Mouse (Mus musculus) MEL (cell line): ENCODE results near the gene Rab3a. TPM values are rescaled to one million over a fixed set of nuclear protein-coding genes. Genes with fewer than 3 reads are reported as not detected.

Experiments used
- DNase-seq: peaks from one replicate; pipeline ENCODE4 v3.0.0; 2011; ENCODE audit warnings: low read depth, low spot score
- H3K27ac ChIP-seq: 2 replicates; pipeline ENCODE4 v1.5.1; 2012; ENCODE audit warnings: low read depth, mild to moderate bottlenecking, control low read depth, low read length, moderate library complexity; ENCODE audit not compliant: control insufficient read depth
- H3K27me3 ChIP-seq, 2 experiments: fragments of 150-350 bp in 1 of 2; sonication (generic) in 1 of 2; 2 replicates each; pipeline ENCODE4 v1.6.1; 2012; ENCODE audit warnings: low read length in 2 of 2, mild to moderate bottlenecking in 2 of 2, improper control_type of control experiment in 1 of 2, moderate library complexity in 1 of 2; ENCODE audit not compliant: insufficient read depth in 2 of 2, control insufficient read depth in 1 of 2
- H3K36me3 ChIP-seq, 2 experiments: 2 replicates each; pipeline ENCODE4 v1.6.1; 2012 to 2014; ENCODE audit warnings: low read length in 2 of 2, improper control_type of control experiment in 1 of 2, inconsistent platforms in 1 of 2, mild to moderate bottlenecking in 1 of 2; ENCODE audit not compliant: insufficient read depth in 2 of 2, control insufficient read depth in 1 of 2
- H3K4me1 ChIP-seq, 2 experiments: fragments of 150-350 bp in 1 of 2; sonication (generic) in 1 of 2; 2 replicates each; pipeline ENCODE4 v1.6.1; 2012; ENCODE audit warnings: low read length in 2 of 2, improper control_type of control experiment in 1 of 2, mild to moderate bottlenecking in 1 of 2; ENCODE audit not compliant: insufficient read depth in 2 of 2, control insufficient read depth in 1 of 2
- H3K4me3 ChIP-seq, 2 experiments: fragments of 150-350 bp in 1 of 2; sonication (generic) in 1 of 2; 2 replicates each; pipeline ENCODE4 v1.5.1; 2012; ENCODE audit warnings: low read depth in 2 of 2, low read length in 2 of 2, mild to moderate bottlenecking in 2 of 2, moderate library complexity in 2 of 2, control low read depth in 1 of 2, improper control_type of control experiment in 1 of 2; ENCODE audit not compliant: control insufficient read depth in 1 of 2, insufficient read depth in 1 of 2
- H3K79me2 ChIP-seq: 2 replicates; pipeline ENCODE4 v1.6.1; 2012; ENCODE audit warnings: mild to moderate bottlenecking, low read length, moderate library complexity; ENCODE audit not compliant: control insufficient read depth, poor library complexity, insufficient read depth
- H3K9ac ChIP-seq: 2 replicates; pipeline ENCODE4 v1.6.1; 2012; ENCODE audit warnings: low read depth, mild to moderate bottlenecking, control low read depth, low read length, moderate library complexity; ENCODE audit not compliant: control insufficient read depth, poor library complexity, severe bottlenecking
- H3K9me3 ChIP-seq: fragments of 150-350 bp; sonication (generic); replicated peaks from 2 replicates; pipeline ENCODE4 v1.6.1; 2012; ENCODE audit warnings: mild to moderate bottlenecking, low read length, improper control_type of control experiment, moderate library complexity; ENCODE audit not compliant: insufficient read depth
- BHLHE40 ChIP-seq: IDR thresholded peaks from 2 replicates; pipeline ENCODE4 v1.6.1; 2012; ENCODE audit warnings: low read depth, mild to moderate bottlenecking, inconsistent platforms, low read length, improper control_type of control experiment, borderline replicate concordance
- CHD2 ChIP-seq: IDR thresholded peaks from 2 replicates; pipeline ENCODE4 v1.6.1; 2011; ENCODE audit warnings: low read length, improper control_type of control experiment
- E2F4 ChIP-seq: IDR thresholded peaks from 2 replicates; pipeline ENCODE4 v1.6.1; 2011; ENCODE audit warnings: low read depth, low read length, improper control_type of control experiment, borderline replicate concordance
- ELF1 ChIP-seq: IDR thresholded peaks from 2 replicates; pipeline ENCODE4 v1.6.1; 2014; ENCODE audit warnings: low read depth, mild to moderate bottlenecking, inconsistent platforms, low read length, improper control_type of control experiment, moderate library complexity
- EP300 ChIP-seq, 2 experiments: IDR thresholded peaks; 2 replicates each; pipeline ENCODE4 v1.6.1; 2011; ENCODE audit warnings: improper control_type of control experiment in 2 of 2, low read length in 2 of 2, low read depth in 1 of 2, mild to moderate bottlenecking in 1 of 2
- ETS1 ChIP-seq: IDR thresholded peaks from 2 replicates; pipeline ENCODE4 v1.6.1; 2012; ENCODE audit warnings: low read depth, mild to moderate bottlenecking, inconsistent platforms, low read length, improper control_type of control experiment, moderate library complexity
- GATA1 ChIP-seq: IDR thresholded peaks from 2 replicates; pipeline ENCODE4 v1.6.1; 2011; ENCODE audit warnings: low read depth, low read length, improper control_type of control experiment
- MAX ChIP-seq: IDR thresholded peaks from 2 replicates; pipeline ENCODE4 v1.6.1; 2011; ENCODE audit warnings: low read length, improper control_type of control experiment
- MEF2A ChIP-seq: IDR thresholded peaks from 2 replicates; pipeline ENCODE4 v1.6.1; 2014; ENCODE audit warnings: low read depth, mild to moderate bottlenecking, inconsistent platforms, low read length, improper control_type of control experiment; ENCODE audit not compliant: poor library complexity, insufficient replicate concordance, severe bottlenecking; ENCODE audit errors: extremely low read depth
- MYB ChIP-seq: IDR thresholded peaks from 2 replicates; pipeline ENCODE4 v1.6.1; 2011; ENCODE audit warnings: mild to moderate bottlenecking, low read depth, low read length, improper control_type of control experiment
- MYC ChIP-seq: IDR thresholded peaks from 2 replicates; pipeline ENCODE4 v1.6.1; 2011; ENCODE audit warnings: low read depth, mild to moderate bottlenecking, low read length, improper control_type of control experiment, moderate library complexity
- NELFE ChIP-seq: IDR thresholded peaks from 2 replicates; pipeline ENCODE4 v1.6.1; 2011; ENCODE audit warnings: low read depth, low read length, improper control_type of control experiment
- POLR2A ChIP-seq, 2 experiments: IDR thresholded peaks; 2 replicates each; pipeline ENCODE4 v1.6.1; 2011 to 2012; ENCODE audit warnings: low read length in 2 of 2, mild to moderate bottlenecking in 2 of 2, control low read depth in 1 of 2, improper control_type of control experiment in 1 of 2, low read depth in 1 of 2, moderate library complexity in 1 of 2; ENCODE audit not compliant: control insufficient read depth in 1 of 2, insufficient read depth in 1 of 2, poor library complexity in 1 of 2
- TAL1 ChIP-seq: IDR thresholded peaks from 2 replicates; pipeline ENCODE4 v1.6.1; 2012; ENCODE audit warnings: mild to moderate bottlenecking, inconsistent platforms, low read length, moderate library complexity, mixed read lengths
- TBP ChIP-seq: IDR thresholded peaks from 2 replicates; pipeline ENCODE4 v1.8.0; 2011; ENCODE audit warnings: low read depth, low read length, improper control_type of control experiment
- TCF12 ChIP-seq: IDR thresholded peaks from 2 replicates; pipeline ENCODE4 v1.6.1; 2014; ENCODE audit warnings: low read depth, mild to moderate bottlenecking, inconsistent platforms, low read length, improper control_type of control experiment, moderate library complexity
- UBTF ChIP-seq: IDR thresholded peaks from 2 replicates; pipeline ENCODE4 v1.6.1; 2012; ENCODE audit warnings: low read depth, mild to moderate bottlenecking, inconsistent platforms, low read length, improper control_type of control experiment, moderate library complexity, borderline replicate concordance; ENCODE audit not compliant: insufficient read depth
- ZC3H11A ChIP-seq: IDR thresholded peaks from 2 replicates; pipeline ENCODE4 v1.6.1; 2012; ENCODE audit warnings: low read depth, mild to moderate bottlenecking, inconsistent platforms, low read length, improper control_type of control experiment
- ZNF384 ChIP-seq: IDR thresholded peaks from 2 replicates; pipeline ENCODE4 v1.6.1; 2012; ENCODE audit warnings: low read depth, mild to moderate bottlenecking, inconsistent platforms, low read length, improper control_type of control experiment
- polyA plus RNA-seq, 2 experiments: library from polyadenylated mRNA; stranded (reverse) in 1 of 2; unstranded in 1 of 2; fragments of >175 nt in 1 of 2; fragments of >200 nt in 1 of 2; gene quantifications; 2 replicates each; pipeline versions ENCODE4 v1.2.1 to v1.2.4; 2012; ENCODE audit warnings: low replicate concordance in 2 of 2, low read depth in 1 of 2; ENCODE audit not compliant: insufficient read length in 2 of 2, insufficient read depth in 1 of 2, missing spikeins in 1 of 2
- total RNA-seq: library from RNA; depleted of rRNA; stranded (reverse); fragments of 300-350 nt; gene quantifications from 2 replicates; pipeline ENCODE4 v1.2.3, GENCODE M21; 2012

Gene Rab3a
- total and polyA plus RNA-seq, 3 experiments = 1.8 to 5.6 TPM; not detected in 1

GRCm38 (mm10) chr8:70720739-70721138 lies 33.7 kb upstream of the Rab3a start (continued):
- TF ChIP-seq MEF2A = no peak

GRCm38 (mm10) chr8:70721601-70722000 lies 32.9 kb upstream of the Rab3a start:
- no peaks in the 10 kb centered on the region for H3K9me3 ChIP-seq
- H3K79me2 ChIP-seq = no peaks in the 10 kb centered on the region
- H3K4me3 ChIP-seq = no peak overlapping the region
- no peak for DNase-seq
- H3K27me3 ChIP-seq = no peaks in the 10 kb centered on the region; a peak in 2 of 4 replicates
- no peaks in the 10 kb centered on the region for H3K36me3 ChIP-seq
- no peaks in the 10 kb centered on the region for H3K4me1 ChIP-seq
- no peak overlapping the region for H3K27ac ChIP-seq
- TF ChIP-seq POLR2A (IDR thresholded peaks at IDR 0.05; ENCODE audit: control insufficient read depth in 1 of 2, insufficient read depth in 1 of 2, low read depth in 1 of 2, low read length in 2 of 2, poor library complexity in 1 of 2) (no peak), ETS1 (no peak), MYB (no peak), CHD2 (no peak), UBTF (no peak), TAL1 (no peak), TCF12 (no peak)
- TF ChIP-seq, all 39 proteins: peak for 0
- no peak overlapping the region for H3K9ac ChIP-seq

GRCm38 (mm10) chr8:70723486-70724210 lies 30.8 kb upstream of the Rab3a start, which contains the start of gene Pde4c:
Pde4c (plus strand) TSS chr8:70723720.
- no peaks in the 10 kb centered on the region for H3K9me3 ChIP-seq
- no peak for DNase-seq
- no peak within 1 kb of the TSS for H3K27ac ChIP-seq
- H3K4me3 ChIP-seq = no peak within 1 kb of the TSS
- TF ChIP-seq BHLHE40 = no peak
- no peak for TF ChIP-seq ZNF384
- TF ChIP-seq TBP = no peak
- no peak for TF ChIP-seq ETS1
- no peak for TF ChIP-seq MEF2A
- TF ChIP-seq TAL1 = no peak
- TF ChIP-seq MAX = no peak
- no peak for TF ChIP-seq ZC3H11A
- no peak for TF ChIP-seq MYC
- TF ChIP-seq EP300 (IDR thresholded peaks at IDR 0.05; ENCODE audit: low read depth in 1 of 2, low read length in 2 of 2) = no peak
- TF ChIP-seq GATA1 = no peak
- TF ChIP-seq ELF1 = no peak
- TF ChIP-seq E2F4 = no peak
- TF ChIP-seq NELFE = no peak
- no peaks in the 10 kb centered on the region for H3K79me2 ChIP-seq
- no peaks in the 10 kb centered on the region for H3K36me3 ChIP-seq
- H3K4me1 ChIP-seq = no peaks in the 10 kb centered on the region
- H3K9ac ChIP-seq = no peak within 1 kb of the TSS
- H3K27me3 ChIP-seq = no peaks in the 10 kb centered on the region; a peak in 2 of 4 replicates
